ENCODE assay signal across 23 mouse cellular contexts in genomic region chr11:76728093-76728492, GRCm38 (mm10). TPM values are rescaled to one million over a fixed set of nuclear protein-coding genes. Genes with fewer than 3 reads are reported as not detected.
"Had no signal": no experiment of that assay in that cellular context is flagged by ENCODE, and none has a peak within 500 bp of the region (broad histone marks: within the 10 kb centered on the region; RNA-seq: fewer than 3 reads in every experiment).

No protein-coding gene starts in this region.

- DNase-seq: lung, adult 18-20 months; lung, embryonic 14.5 days; lung, postnatal 10 days; lung, postnatal 4 days; midbrain, embryonic 14.5 days; retina, postnatal 1 day; right cerebral cortex, adult 18-20 months; right cerebral cortex, postnatal 25 days; right cerebral cortex, postnatal 4 days; spleen, adult 18-20 months; thymus, adult 18-20 months; thymus, postnatal 14 days; thymus, postnatal 36 days had no signal

RNA-seq across cellular contexts. Expression of gene Trarg1, which starts 48.5 kb away (rescaled TPM):
- total RNA-seq: megakaryocyte, adult 5-6 weeks; megakaryocyte-erythroid progenitor cell, adult 5-6 weeks had no signal
- polyA plus RNA-seq: liver, embryonic 16.5 days; midbrain, embryonic 12.5 days had no signal

RNA-seq across cellular contexts. Expression of gene Bhlha9, which starts 55.8 kb away (rescaled TPM):
- total RNA-seq: megakaryocyte-erythroid progenitor cell, adult 5-6 weeks had no signal
- polyA plus RNA-seq: liver, embryonic 16.5 days; lung, embryonic 14.5 days; midbrain, embryonic 12.5 days; myocyte; neural tube, embryonic 11.5 days; small intestine, adult 2 months; stomach, embryonic 14.5 days; stomach, embryonic 16.5 days; thymus, postnatal 0 days had no signal
